Mouse (Mus musculus): Measurements from ENCODE around the gene Pgm3. TPM values are rescaled to one million over a fixed set of nuclear protein-coding genes. Genes with fewer than 3 reads are reported as not detected.
"Not testable (repeated sequence)": the region's sequence is repeated elsewhere in the genome, so short reads cannot be mapped to it uniquely, and the experiment has no call there.

Pgm3 gene
- polyA plus RNA-seq (2012; ENCODE audit: insufficient read depth, insufficient read length, missing spikeins): 2.3 and 5.9 TPM in 2 replicates

DNA sequence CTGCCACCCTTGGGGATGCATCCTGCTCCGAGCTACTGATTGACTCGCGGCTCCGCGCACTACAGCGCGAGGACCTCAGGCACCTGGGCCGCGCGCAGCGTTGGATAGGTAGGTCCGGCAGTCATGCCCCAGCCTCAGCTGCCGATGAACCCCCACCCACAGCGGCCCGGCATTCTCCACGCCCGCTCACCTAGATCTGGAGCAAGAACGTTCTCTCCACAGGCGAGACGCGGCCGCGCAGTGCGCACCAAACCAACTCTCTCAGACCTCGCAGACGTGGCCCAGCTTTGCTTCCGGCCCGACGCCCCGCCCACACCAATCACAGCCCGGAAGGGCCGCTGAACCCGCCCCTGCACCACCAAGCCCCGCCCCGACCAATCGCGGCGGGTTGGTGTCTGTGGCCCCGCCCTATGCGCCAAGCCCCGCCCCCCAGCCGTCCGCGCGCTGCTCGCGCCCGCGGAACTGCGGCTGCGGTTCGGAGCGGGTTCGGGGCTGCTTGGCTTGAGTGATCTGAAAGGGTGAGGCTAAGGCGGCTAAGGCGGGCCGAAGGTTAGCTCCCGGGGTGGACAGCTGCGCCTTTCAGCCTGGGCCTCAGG, at the start of gene Pgm3, which contains the start of gene Rwdd2a:
TSS of gene Pgm3 (minus strand) at position 303 of the 596 bp plus-strand sequence.
TSS of gene Rwdd2a (plus strand) at position 452 of the 596 bp plus-strand sequence.
- no peaks in the 10 kb centered on the region for H3K4me1 ChIP-seq (ENCODE audit: control insufficient read depth, insufficient read depth, insufficient read length, low read length)
- H3K4me3 ChIP-seq (ENCODE audit: insufficient read depth, low read depth, low read length): peak within 1 kb of the TSS; percentile 89
- H3K27ac ChIP-seq (replicated peaks; ENCODE audit: low read depth, low read length): no peak within 1 kb of the TSS

DNA sequence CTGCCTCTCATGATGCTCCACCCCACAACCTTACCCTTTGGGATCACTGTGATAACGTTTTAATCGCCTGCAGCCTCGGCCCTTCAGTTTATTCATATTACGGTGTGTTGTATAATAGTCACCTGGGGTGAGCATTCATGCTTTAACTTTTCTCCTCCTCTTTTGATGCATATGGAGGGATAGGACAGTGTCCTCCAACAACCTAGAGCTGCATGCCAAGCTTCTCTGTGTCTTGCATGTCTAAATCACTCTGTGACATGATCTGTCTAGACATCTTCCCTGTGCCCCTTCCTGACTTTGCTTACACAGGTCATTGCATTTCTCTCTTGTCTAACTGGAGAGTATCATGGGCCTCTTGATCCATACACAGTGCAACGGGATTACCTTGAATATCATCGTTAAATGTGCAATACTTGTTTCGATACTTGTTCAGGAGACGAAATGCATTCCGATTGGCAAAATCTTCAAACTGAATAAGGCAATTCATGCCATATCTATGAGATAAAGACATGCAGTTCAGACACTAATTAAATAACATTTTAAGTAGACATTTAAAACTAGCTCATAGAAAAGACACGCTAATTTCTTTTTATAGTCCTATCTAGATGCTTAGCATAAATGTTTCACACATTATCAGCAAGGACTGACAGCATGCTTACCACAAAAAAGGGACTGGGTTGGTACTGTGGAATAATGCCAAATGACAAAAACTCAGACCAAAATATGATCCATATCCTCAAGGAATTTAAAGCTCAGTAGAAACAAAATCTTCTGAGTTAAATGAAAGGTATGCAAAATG, 47.9 kb upstream of the Pgm3 start:
- no peaks in the 10 kb centered on the region for H3K4me1 ChIP-seq (ENCODE audit: control insufficient read depth, insufficient read depth, insufficient read length, low read length)
- H3K4me3 ChIP-seq (ENCODE audit: insufficient read depth, low read depth, low read length): no peak overlapping the region
- H3K27ac ChIP-seq (replicated peaks; ENCODE audit: low read depth, low read length): no peak overlapping the region

GRCm38 (mm10) chr9:86617837-86618492, 46.3 kb upstream of the Pgm3 start:
- H3K4me3 ChIP-seq (ENCODE audit: insufficient read depth, low read depth, low read length): no peak overlapping the region
- H3K27ac ChIP-seq (replicated peaks; ENCODE audit: low read depth, low read length): no peak overlapping the region
- no peaks in the 10 kb centered on the region for H3K4me1 ChIP-seq (ENCODE audit: control insufficient read depth, insufficient read depth, insufficient read length, low read length)

- Histone ChIP-seq H3K4me1 (ENCODE audit: control insufficient read depth, insufficient read depth, insufficient read length, low read length) (no peaks in the 10 kb centered on the region), H3K4me3 (ENCODE audit: insufficient read depth, low read depth, low read length) (no peak overlapping the region), H3K27ac (replicated peaks; ENCODE audit: low read depth, low read length) (no peak overlapping the region)
Measured at GRCm38 (mm10) chr9:86615765-86616164, 44.1 kb upstream of the Pgm3 start.

DNA sequence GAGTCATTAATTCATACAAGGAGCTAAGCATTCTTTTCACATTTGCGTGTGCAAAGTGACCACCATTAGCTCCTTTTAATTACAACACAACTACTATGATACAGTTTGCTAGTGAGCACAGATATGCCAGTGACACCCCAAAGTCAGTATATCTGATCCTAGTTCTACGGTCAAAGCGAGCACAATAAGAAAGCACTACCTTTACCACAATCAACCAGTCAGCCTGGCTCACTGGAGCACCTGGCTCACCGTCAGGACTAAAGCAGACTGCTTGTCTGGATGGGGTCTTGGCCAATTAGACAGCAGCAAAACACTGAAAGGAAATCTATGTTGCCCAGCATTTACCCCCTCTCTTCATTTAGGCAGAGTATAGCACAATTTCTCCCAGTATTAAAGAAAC, 40.4 kb upstream of the Pgm3 start:
- no peaks in the 10 kb centered on the region for H3K4me1 ChIP-seq (ENCODE audit: control insufficient read depth, insufficient read depth, insufficient read length, low read length)
- H3K4me3 ChIP-seq (ENCODE audit: insufficient read depth, low read depth, low read length): no peak overlapping the region
- no peak overlapping the region for H3K27ac ChIP-seq (replicated peaks; ENCODE audit: low read depth, low read length)

GRCm38 (mm10) chr9:86605776-86606175, 34.1 kb upstream of the Pgm3 start:
- Histone ChIP-seq H3K4me1 (ENCODE audit: control insufficient read depth, insufficient read depth, insufficient read length, low read length) (no peaks in the 10 kb centered on the region), H3K4me3 (ENCODE audit: insufficient read depth, low read depth, low read length) (no peak overlapping the region), H3K27ac (replicated peaks; ENCODE audit: low read depth, low read length) (no peak overlapping the region)

DNA sequence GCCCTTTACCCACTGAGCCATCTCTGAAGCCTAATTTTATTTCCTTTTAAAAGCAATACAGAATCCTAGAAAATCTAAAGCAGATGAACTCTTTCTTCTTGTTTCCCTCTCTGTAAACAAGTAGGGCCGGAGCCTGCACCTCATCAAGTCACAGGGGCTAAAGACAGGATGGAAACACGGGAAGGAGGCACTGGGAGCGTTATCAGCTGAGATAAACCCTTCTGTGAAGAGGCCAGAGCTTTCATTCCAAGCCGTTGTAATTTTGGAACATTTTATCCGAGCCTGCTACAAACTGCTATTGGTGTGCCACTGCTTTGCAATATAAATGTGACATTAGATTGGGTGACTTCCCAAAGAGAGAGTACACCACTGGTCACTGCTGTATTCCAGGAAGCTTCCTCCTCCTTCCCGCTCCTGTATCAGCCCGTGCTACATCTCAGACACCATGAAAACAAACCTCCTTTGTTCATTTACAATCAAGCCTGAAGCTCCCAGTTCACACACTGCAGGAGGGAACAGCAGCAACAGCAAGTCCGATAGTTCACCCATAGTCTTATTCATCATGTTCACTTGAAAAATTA, 28.2 kb upstream of the Pgm3 start:
- no peak overlapping the region for H3K27ac ChIP-seq (replicated peaks; ENCODE audit: low read depth, low read length)
- H3K4me3 ChIP-seq (ENCODE audit: insufficient read depth, low read depth, low read length): no peak overlapping the region
- H3K4me1 ChIP-seq (ENCODE audit: control insufficient read depth, insufficient read depth, insufficient read length, low read length): no peaks in the 10 kb centered on the region

GRCm38 (mm10) chr9:86596983-86597382, 25.3 kb upstream of the Pgm3 start:
- not testable (repeated sequence) for H3K4me1 ChIP-seq (ENCODE audit: control insufficient read depth, insufficient read depth, insufficient read length, low read length); H3K4me3 ChIP-seq (ENCODE audit: insufficient read depth, low read depth, low read length); H3K27ac ChIP-seq (replicated peaks; ENCODE audit: low read depth, low read length)

GRCm38 (mm10) chr9:86594357-86594767, 22.7 kb upstream of the Pgm3 start:
- not testable (repeated sequence) for H3K4me1 ChIP-seq (ENCODE audit: control insufficient read depth, insufficient read depth, insufficient read length, low read length); H3K27ac ChIP-seq (replicated peaks; ENCODE audit: low read depth, low read length); H3K4me3 ChIP-seq (ENCODE audit: insufficient read depth, low read depth, low read length)

- no peaks in the 10 kb centered on the region for H3K4me1 ChIP-seq (ENCODE audit: control insufficient read depth, insufficient read depth, insufficient read length, low read length)
- H3K4me3 ChIP-seq (ENCODE audit: insufficient read depth, low read depth, low read length): no peak overlapping the region
- no peak overlapping the region for H3K27ac ChIP-seq (replicated peaks; ENCODE audit: low read depth, low read length)
Measured at GRCm38 (mm10) chr9:86592676-86593668, 21.3 kb upstream of the Pgm3 start.

- H3K27ac ChIP-seq (replicated peaks; ENCODE audit: low read depth, low read length): no peak overlapping the region
- H3K4me1 ChIP-seq (ENCODE audit: control insufficient read depth, insufficient read depth, insufficient read length, low read length): no peaks in the 10 kb centered on the region
- no peak overlapping the region for H3K4me3 ChIP-seq (ENCODE audit: insufficient read depth, low read depth, low read length)
Measured at GRCm38 (mm10) chr9:86587019-86587795, 15.6 kb upstream of the Pgm3 start.

- Histone ChIP-seq H3K4me1 (ENCODE audit: control insufficient read depth, insufficient read depth, insufficient read length, low read length) (no peaks in the 10 kb centered on the region), H3K4me3 (ENCODE audit: insufficient read depth, low read depth, low read length) (no peak overlapping the region), H3K27ac (replicated peaks; ENCODE audit: low read depth, low read length) (no peak overlapping the region)
Measured at GRCm38 (mm10) chr9:86583740-86584139, 12.1 kb upstream of the Pgm3 start.

- no peak overlapping the region for H3K27ac ChIP-seq (replicated peaks; ENCODE audit: low read depth, low read length)
- no peak overlapping the region for H3K4me3 ChIP-seq (ENCODE audit: insufficient read depth, low read depth, low read length)
- H3K4me1 ChIP-seq (ENCODE audit: control insufficient read depth, insufficient read depth, insufficient read length, low read length): no peaks in the 10 kb centered on the region
Measured at GRCm38 (mm10) chr9:86579657-86580056, 8.0 kb upstream of the Pgm3 start.

DNA sequence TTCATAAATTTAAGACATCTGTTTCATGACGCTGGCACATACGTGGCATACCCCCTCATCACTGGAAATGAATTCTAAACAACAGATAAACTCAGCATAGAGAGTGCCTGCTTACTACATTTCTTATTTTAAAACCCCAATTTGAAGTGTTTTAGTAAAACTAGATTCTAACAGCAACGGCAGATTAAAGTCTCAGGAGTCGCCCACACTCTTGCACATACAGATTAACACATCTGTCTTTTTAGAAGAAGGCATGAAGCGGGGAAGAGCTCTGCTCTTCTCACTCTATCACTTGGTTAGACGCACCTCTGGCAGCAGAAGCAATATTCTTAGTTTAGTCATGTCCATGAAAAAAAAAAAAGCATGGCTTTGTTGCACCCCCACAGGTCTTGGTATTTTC, 3.5 kb upstream of the Pgm3 start:
- no peak overlapping the region for H3K4me3 ChIP-seq (ENCODE audit: insufficient read depth, low read depth, low read length)
- H3K4me1 ChIP-seq (ENCODE audit: control insufficient read depth, insufficient read depth, insufficient read length, low read length): no peaks in the 10 kb centered on the region
- no peak overlapping the region for H3K27ac ChIP-seq (replicated peaks; ENCODE audit: low read depth, low read length)
